Mouse (Mus musculus): ENCODE results near the gene Abcc10. TPM values are rescaled to one million over a fixed set of nuclear protein-coding genes. Genes with fewer than 3 reads are reported as not detected.

Abcc10 gene
- polyA plus RNA-seq, 1 experiment from 2014 or later = 8.1 TPM

DNA sequence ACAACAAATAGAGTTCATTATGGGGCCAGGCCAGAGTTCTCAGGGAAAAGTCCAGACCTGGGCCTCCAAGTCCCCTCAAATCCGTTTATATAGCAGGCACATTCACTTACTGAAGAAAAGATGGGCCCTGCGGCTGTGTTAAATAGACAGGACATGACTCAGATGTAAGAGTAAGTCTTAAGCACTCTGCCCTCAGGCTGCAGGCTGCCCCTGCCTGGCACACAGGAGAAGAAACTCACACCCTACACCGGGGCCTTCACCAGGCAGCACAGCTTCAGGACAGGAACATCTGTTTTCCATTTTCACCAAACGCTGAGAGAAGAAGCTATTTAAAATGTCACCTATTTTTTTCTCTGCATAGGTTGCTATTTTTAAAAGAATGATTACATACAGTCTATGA is 50.6 kb downstream of the Abcc10 start:
- Histone ChIP-seq H3K4me1 (replicated peaks; ENCODE audit: control insufficient read depth, insufficient read depth, low read length) (peaks cover 11% of the 10 kb centered on the region), H3K27ac (ENCODE audit: low read length) (no peak overlapping the region), H3K4me2 (ENCODE audit: low read length) (no peak overlapping the region), H3K9ac (replicated peaks; ENCODE audit: low read depth, low read length) (no peak overlapping the region), H3K4me3 (replicated peaks; ENCODE audit: low read length) (no peak overlapping the region), H3K36me3 (ENCODE audit: control insufficient read depth, insufficient read depth) (no peaks in the 10 kb centered on the region; the same call in 1 of the 2 replicates), H3K9me3 (ENCODE audit: control insufficient read depth, low read length) (no peaks in the 10 kb centered on the region), H3K27me3 (replicated peaks; ENCODE audit: control insufficient read depth, insufficient read depth, low read length) (no peaks in the 10 kb centered on the region)
- WGBS = 79% methylated on average over 4 of the region's 4 CpGs
- ATAC-seq = no peak

DNA sequence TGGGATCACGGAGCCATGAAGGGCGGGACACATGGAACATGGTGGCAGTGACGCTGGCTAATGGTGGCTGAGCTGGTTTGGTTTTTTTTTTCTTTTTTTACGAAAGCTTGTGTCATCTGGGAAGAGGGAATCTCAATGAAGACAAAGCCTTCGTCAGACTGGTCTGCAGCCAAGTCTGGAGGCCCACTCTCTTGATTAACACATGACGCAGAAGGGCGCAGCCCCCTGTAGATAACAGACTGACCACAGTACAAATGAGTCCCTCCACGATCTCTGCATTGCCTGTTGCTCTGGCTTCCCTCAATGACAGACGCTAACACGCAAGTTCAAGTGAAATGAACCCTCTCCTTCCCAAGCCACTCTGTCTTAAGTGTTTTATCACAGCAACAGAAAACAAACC is 52.6 kb downstream of the Abcc10 start:
- WGBS = 90% methylated on average over 10 of the region's 10 CpGs
- Histone ChIP-seq H3K27ac (ENCODE audit: low read length) (no peak overlapping the region), H3K4me2 (ENCODE audit: low read length) (no peak overlapping the region), H3K9ac (replicated peaks; ENCODE audit: low read depth, low read length) (no peak overlapping the region), H3K4me3 (replicated peaks; ENCODE audit: low read length) (no peak overlapping the region), H3K36me3 (ENCODE audit: control insufficient read depth, insufficient read depth) (no peaks in the 10 kb centered on the region; the same call in 1 of the 2 replicates), H3K27me3 (replicated peaks; ENCODE audit: control insufficient read depth, insufficient read depth, low read length) (no peaks in the 10 kb centered on the region), H3K4me1 (replicated peaks; ENCODE audit: control insufficient read depth, insufficient read depth, low read length) (no peaks in the 10 kb centered on the region), H3K9me3 (ENCODE audit: control insufficient read depth, low read length) (no peaks in the 10 kb centered on the region)
- ATAC-seq = no peak

DNA sequence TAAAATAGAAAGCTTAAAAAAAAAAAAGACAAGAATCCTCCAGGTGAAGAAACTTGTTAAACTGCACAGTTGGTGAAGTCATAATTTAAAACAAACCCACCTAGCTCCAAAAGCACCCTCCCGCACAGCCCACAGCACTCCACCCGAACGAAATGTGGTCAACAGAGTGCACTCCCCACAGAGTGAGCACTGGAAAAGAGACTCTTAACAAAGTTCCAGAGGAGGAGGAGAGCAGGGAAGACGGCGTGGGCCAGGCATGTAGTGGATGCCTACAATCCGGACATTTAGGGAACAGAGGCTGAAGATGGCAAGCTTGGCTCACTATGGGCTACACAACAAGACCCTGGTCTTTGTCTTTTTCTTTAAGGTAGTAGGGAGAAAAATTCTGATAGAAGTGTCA is 53.1 kb downstream of the Abcc10 start:
- Histone ChIP-seq H3K4me2 (ENCODE audit: low read length) (no peak overlapping the region), H3K4me3 (replicated peaks; ENCODE audit: low read length) (no peak overlapping the region), H3K4me1 (replicated peaks; ENCODE audit: control insufficient read depth, insufficient read depth, low read length) (no peaks in the 10 kb centered on the region), H3K27me3 (replicated peaks; ENCODE audit: control insufficient read depth, insufficient read depth, low read length) (no peaks in the 10 kb centered on the region), H3K36me3 (ENCODE audit: control insufficient read depth, insufficient read depth) (no peaks in the 10 kb centered on the region; the same call in 1 of the 2 replicates), H3K9ac (replicated peaks; ENCODE audit: low read depth, low read length) (no peak overlapping the region), H3K9me3 (ENCODE audit: control insufficient read depth, low read length) (no peaks in the 10 kb centered on the region), H3K27ac (ENCODE audit: low read length) (no peak overlapping the region)
- ATAC-seq = no peak
- WGBS = 91% methylated on average over 6 of the region's 6 CpGs

DNA sequence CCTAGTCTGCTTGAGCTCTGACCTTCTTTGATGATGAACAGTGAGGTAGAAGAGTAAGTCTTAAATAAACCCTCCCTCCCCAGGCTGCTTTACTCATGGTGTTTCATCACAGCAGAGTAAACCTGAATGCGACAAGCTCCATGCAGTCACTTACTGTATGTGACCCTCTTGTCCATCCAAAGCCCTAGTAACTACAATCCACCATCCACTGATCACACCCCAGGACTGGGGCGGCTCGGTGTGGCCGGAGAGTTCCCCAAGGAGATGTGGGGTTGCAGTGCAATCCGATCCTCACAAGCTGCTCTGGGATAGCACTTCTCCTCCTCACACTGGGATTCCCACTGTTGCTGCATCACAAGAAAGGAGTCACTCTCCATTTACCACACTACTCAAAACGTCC is 53.7 kb downstream of the Abcc10 start:
- Histone ChIP-seq H3K27ac (ENCODE audit: low read length) (no peak overlapping the region), H3K4me2 (ENCODE audit: low read length) (no peak overlapping the region), H3K9me3 (ENCODE audit: control insufficient read depth, low read length) (no peaks in the 10 kb centered on the region), H3K36me3 (ENCODE audit: control insufficient read depth, insufficient read depth) (no peaks in the 10 kb centered on the region; the same call in 1 of the 2 replicates), H3K4me3 (replicated peaks; ENCODE audit: low read length) (no peak overlapping the region), H3K27me3 (replicated peaks; ENCODE audit: control insufficient read depth, insufficient read depth, low read length) (no peaks in the 10 kb centered on the region), H3K9ac (replicated peaks; ENCODE audit: low read depth, low read length) (no peak overlapping the region), H3K4me1 (replicated peaks; ENCODE audit: control insufficient read depth, insufficient read depth, low read length) (no peaks in the 10 kb centered on the region)
- WGBS = 80% methylated on average over 6 of the region's 6 CpGs
- no peak for ATAC-seq

DNA sequence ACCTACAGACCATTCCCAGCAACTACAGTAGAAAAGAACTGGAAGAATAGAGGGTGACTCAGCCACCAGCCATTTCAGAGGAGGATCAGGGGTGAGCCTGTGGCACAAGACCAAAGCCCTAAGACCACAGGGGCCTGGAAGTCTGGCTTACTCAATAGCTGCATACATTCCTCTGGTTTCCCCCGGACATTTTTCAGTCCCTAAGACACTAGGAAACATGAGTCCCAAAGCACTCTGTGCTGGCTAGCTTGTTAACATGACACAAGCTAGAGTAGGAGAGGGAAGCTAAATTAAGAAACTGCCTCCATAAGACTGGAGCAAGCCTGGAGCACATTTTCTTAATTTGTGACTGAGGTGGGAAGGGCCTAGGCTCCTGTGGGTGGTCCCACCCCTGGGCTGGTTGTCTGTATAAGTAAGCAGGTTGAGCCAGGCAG is 54.3 kb downstream of the Abcc10 start:
- Histone ChIP-seq H3K4me1 (replicated peaks; ENCODE audit: control insufficient read depth, insufficient read depth, low read length) (no peaks in the 10 kb centered on the region), H3K4me2 (ENCODE audit: low read length) (no peak overlapping the region), H3K9me3 (ENCODE audit: control insufficient read depth, low read length) (no peaks in the 10 kb centered on the region), H3K36me3 (ENCODE audit: control insufficient read depth, insufficient read depth) (no peaks in the 10 kb centered on the region; the same call in 1 of the 2 replicates), H3K4me3 (replicated peaks; ENCODE audit: low read length) (no peak overlapping the region), H3K9ac (replicated peaks; ENCODE audit: low read depth, low read length) (no peak overlapping the region), H3K27ac (ENCODE audit: low read length) (no peak overlapping the region), H3K27me3 (replicated peaks; ENCODE audit: control insufficient read depth, insufficient read depth, low read length) (no peaks in the 10 kb centered on the region)
- ATAC-seq = no peak
- WGBS = 75% methylated on average over 1 of the region's 1 CpGs

DNA sequence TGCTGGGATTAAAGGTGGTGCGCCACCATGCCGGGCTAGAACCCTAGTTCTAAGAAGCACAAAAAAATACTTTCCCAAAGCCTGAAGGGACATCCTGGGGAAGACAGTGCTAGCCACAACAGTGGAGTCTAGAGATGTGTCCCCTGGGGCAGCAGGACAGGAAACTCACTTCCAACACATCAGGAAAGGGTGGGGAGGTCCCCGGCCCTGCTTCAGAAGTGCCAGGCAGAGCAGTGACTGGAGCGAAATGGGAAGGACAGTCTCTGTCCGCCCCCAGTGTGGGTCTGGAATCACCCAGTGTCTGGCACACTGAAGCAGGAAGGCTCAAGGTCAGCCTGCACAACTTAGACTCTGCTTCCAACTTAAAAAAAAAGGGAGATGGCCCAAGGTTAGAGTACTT is 55.5 kb downstream of the Abcc10 start:
- no peak for ATAC-seq
- WGBS = 91% methylated on average over 5 of the region's 5 CpGs
- H3K27ac ChIP-seq (ENCODE audit: low read length) = no peak overlapping the region
- no peaks in the 10 kb centered on the region for H3K9me3 ChIP-seq (ENCODE audit: control insufficient read depth, low read length)
- H3K4me1 ChIP-seq (replicated peaks; ENCODE audit: control insufficient read depth, insufficient read depth, low read length) = no peaks in the 10 kb centered on the region
- no peak overlapping the region for H3K9ac ChIP-seq (replicated peaks; ENCODE audit: low read depth, low read length)
- H3K36me3 ChIP-seq (ENCODE audit: control insufficient read depth, insufficient read depth) = no peaks in the 10 kb centered on the region; the same call in 1 of the 2 replicates
- no peaks in the 10 kb centered on the region for H3K27me3 ChIP-seq (replicated peaks; ENCODE audit: control insufficient read depth, insufficient read depth, low read length)
- no peak overlapping the region for H3K4me3 ChIP-seq (replicated peaks; ENCODE audit: low read length)
- H3K4me2 ChIP-seq (ENCODE audit: low read length) = no peak overlapping the region

DNA sequence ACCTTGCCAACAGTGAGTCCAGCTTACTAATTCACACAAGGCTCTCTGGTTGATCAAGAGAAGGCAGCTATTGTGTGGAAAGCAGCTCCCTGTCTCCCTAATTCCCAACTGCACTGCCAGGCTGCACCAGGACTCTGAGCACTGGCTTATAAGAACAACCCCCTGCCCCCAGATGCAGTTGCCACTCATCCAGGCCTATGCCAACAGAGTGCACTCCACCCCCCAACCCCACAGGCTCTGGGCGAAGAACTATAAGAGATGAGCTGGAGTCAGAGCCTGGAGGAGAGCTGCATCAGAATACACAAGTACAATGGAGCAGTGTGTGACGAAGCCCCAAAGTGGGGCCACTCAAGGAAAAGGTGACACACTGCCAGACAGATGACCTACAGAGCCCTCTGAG is 56.1 kb downstream of the Abcc10 start:
- WGBS = 83% methylated on average over 2 of the region's 2 CpGs
- Histone ChIP-seq H3K27me3 (replicated peaks; ENCODE audit: control insufficient read depth, insufficient read depth, low read length) (no peaks in the 10 kb centered on the region), H3K27ac (ENCODE audit: low read length) (no peak overlapping the region), H3K9ac (replicated peaks; ENCODE audit: low read depth, low read length) (0 out of 2 replicates have a peak overlapping the region, but pooled peaks have one; percentile 6), H3K9me3 (ENCODE audit: control insufficient read depth, low read length) (no peaks in the 10 kb centered on the region), H3K36me3 (ENCODE audit: control insufficient read depth, insufficient read depth) (no peaks in the 10 kb centered on the region; the same call in 1 of the 2 replicates), H3K4me2 (ENCODE audit: low read length) (no peak overlapping the region), H3K4me3 (replicated peaks; ENCODE audit: low read length) (no peak overlapping the region), H3K4me1 (replicated peaks; ENCODE audit: control insufficient read depth, insufficient read depth, low read length) (no peaks in the 10 kb centered on the region)
- no peak for ATAC-seq

DNA sequence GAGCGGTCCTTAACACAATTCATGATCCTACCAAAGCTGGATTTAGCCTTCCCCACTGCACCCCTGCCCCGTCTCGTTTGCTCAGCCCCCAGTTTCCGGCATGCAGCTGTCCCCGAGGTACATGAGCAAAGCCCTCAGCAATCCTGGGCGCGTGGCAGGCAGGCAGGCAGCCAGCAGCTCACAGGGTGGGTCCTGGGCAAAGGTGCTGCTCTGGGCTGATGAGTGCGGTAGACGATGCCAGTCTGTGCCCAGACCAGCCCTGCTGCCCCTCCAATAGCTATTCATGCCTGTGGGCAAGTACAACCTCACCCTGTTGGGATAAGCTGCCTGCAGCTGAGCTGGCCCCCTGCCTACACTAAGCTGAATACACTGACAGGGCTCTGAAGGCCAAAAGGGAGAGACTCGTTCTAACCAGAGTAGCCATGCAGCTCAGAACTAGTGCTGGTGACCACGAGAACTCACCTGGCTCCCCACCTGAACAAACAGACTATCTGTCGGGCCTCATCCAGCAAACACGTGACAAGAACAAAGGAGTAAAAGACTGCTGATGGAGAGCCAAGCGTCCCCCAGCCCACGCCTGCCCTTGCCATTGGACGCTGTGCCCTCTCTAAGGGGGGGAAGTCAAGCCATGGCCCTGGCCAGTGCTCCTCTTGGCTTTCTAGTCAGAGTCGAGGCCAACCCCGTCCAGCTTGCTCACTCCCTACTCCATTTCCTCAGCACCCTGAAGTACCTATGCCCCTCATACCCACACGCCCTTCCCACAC is 58.2 kb downstream of the Abcc10 start:
- Histone ChIP-seq H3K4me3 (replicated peaks; ENCODE audit: low read length) (no peak overlapping the region), H3K4me1 (replicated peaks; ENCODE audit: control insufficient read depth, insufficient read depth, low read length) (0 out of 2 replicates have a peak, but pooled peaks cover 2% of the 10 kb centered on the region), H3K9ac (replicated peaks; ENCODE audit: low read depth, low read length) (no peak overlapping the region), H3K27me3 (replicated peaks; ENCODE audit: control insufficient read depth, insufficient read depth, low read length) (no peaks in the 10 kb centered on the region), H3K36me3 (ENCODE audit: control insufficient read depth, insufficient read depth) (no peaks in the 10 kb centered on the region), H3K4me2 (ENCODE audit: low read length) (no peak overlapping the region), H3K27ac (ENCODE audit: low read length) (no peak overlapping the region), H3K9me3 (ENCODE audit: control insufficient read depth, low read length) (no peaks in the 10 kb centered on the region)
- no peak for ATAC-seq
- WGBS = 86% methylated on average over 19 of the region's 19 CpGs

DNA sequence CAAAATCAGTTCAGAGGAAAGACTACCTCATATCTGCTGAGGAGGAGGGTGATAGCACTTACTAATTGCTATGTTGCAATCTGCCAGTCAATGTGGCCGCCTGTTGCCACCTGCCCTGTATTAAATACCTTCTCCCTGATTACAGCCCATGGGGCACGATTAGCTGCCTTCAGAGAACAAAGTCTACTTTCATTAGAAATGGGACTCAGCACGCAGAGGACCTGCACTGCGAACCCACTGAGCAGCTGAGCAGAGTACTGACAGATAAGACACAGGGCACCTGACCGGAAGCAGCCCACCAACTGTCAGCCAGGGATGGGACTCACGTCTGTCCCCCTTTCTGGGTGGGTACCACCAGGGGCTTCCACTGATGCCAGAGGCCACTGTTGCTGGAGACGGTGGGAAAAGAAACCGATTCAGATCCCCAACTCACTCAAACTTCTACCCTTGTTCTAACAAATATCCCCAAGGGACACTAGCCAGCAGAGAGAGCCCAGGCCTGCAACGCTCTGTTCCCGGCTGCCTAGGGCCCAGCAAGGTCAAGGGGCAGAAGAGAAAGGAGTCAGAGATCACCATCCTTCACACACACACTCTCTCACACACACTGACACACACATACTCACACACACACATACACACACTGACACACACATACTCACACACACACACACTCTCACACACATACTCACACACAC is 60.0 kb downstream of the Abcc10 start:
- Histone ChIP-seq H3K27ac (ENCODE audit: low read length) (no peak overlapping the region), H3K4me2 (ENCODE audit: low read length) (no peak overlapping the region), H3K4me1 (replicated peaks; ENCODE audit: control insufficient read depth, insufficient read depth, low read length) (0 out of 2 replicates have a peak, but pooled peaks cover 2% of the 10 kb centered on the region), H3K4me3 (replicated peaks; ENCODE audit: low read length) (no peak overlapping the region), H3K27me3 (replicated peaks; ENCODE audit: control insufficient read depth, insufficient read depth, low read length) (no peaks in the 10 kb centered on the region), H3K9me3 (ENCODE audit: control insufficient read depth, low read length) (no peaks in the 10 kb centered on the region), H3K9ac (replicated peaks; ENCODE audit: low read depth, low read length) (no peak overlapping the region), H3K36me3 (ENCODE audit: control insufficient read depth, insufficient read depth) (peaks cover 3% of the 10 kb centered on the region; the same call in 1 of the 2 replicates)
- no peak for ATAC-seq
- 85% methylated on average over 10 of the region's 10 CpGs for WGBS
